Mouse (Mus musculus): ENCODE data around the gene Nhlrc3. TPM values are rescaled to one million over a fixed set of nuclear protein-coding genes. Genes with fewer than 3 reads are reported as not detected.

Nhlrc3 gene
- polyA plus RNA-seq, 2 experiments, result 11.0 to 11.7 TPM

- ATAC-seq (ENCODE audit: low FRiP score, low read depth), result no peak
- 87% methylated on average over 12 of the region's 12 CpGs for WGBS
- no peaks in the 10 kb centered on the region for H3K9me3 ChIP-seq (ENCODE audit: control insufficient read depth, low read length)
- no peak overlapping the region for H3K4me3 ChIP-seq (replicated peaks; ENCODE audit: low read length)
- TF ChIP-seq POLR2A (IDR thresholded peaks at IDR 0.05; ENCODE audit: borderline replicate concordance, extremely low read depth, insufficient read depth, insufficient read length), result no peak
- H3K36me3 ChIP-seq (ENCODE audit: control insufficient read depth, insufficient read depth, low read length), result no peaks in the 10 kb centered on the region
- no peaks in the 10 kb centered on the region for H3K27me3 ChIP-seq (ENCODE audit: control insufficient read depth, insufficient read depth, low read length)
- H3K27ac ChIP-seq (replicated peaks; ENCODE audit: low read depth, low read length), result no peak overlapping the region
- H3K4me2 ChIP-seq (replicated peaks; ENCODE audit: low read depth, low read length, severe bottlenecking), result no peak overlapping the region
- H3K9ac ChIP-seq (ENCODE audit: low read depth, low read length, severe bottlenecking), result no peak overlapping the region
- no peak for DNase-seq (ENCODE audit: low spot score)
- peaks cover 11% of the 10 kb centered on the region for H3K4me1 ChIP-seq (ENCODE audit: control insufficient read depth, insufficient read depth, low read length)
Observed at GRCm38 (mm10) chr3:53421656-53422055, 41.5 kb downstream of the Nhlrc3 start.

- Histone ChIP-seq H3K27ac (replicated peaks; ENCODE audit: low read depth, low read length) (no peak overlapping the region), H3K4me1 (ENCODE audit: control insufficient read depth, insufficient read depth, low read length) (peaks cover 21% of the 10 kb centered on the region), H3K4me3 (replicated peaks; ENCODE audit: low read length) (no peak overlapping the region), H3K36me3 (ENCODE audit: control insufficient read depth, insufficient read depth, low read length) (no peaks in the 10 kb centered on the region), H3K9ac (ENCODE audit: low read depth, low read length, severe bottlenecking) (no peak overlapping the region), H3K9me3 (ENCODE audit: control insufficient read depth, low read length) (no peaks in the 10 kb centered on the region), H3K4me2 (replicated peaks; ENCODE audit: low read depth, low read length, severe bottlenecking) (no peak overlapping the region), H3K27me3 (ENCODE audit: control insufficient read depth, insufficient read depth, low read length) (no peaks in the 10 kb centered on the region)
- ATAC-seq (ENCODE audit: low FRiP score, low read depth) (no peak), DNase-seq (ENCODE audit: low spot score) (no peak)
- no peak for TF ChIP-seq POLR2A (IDR thresholded peaks at IDR 0.05; ENCODE audit: borderline replicate concordance, extremely low read depth, insufficient read depth, insufficient read length)
- WGBS, result 49% methylated on average over 7 of the region's 7 CpGs
Observed at GRCm38 (mm10) chr3:53417701-53418100, 45.4 kb downstream of the Nhlrc3 start.

- no peaks in the 10 kb centered on the region for H3K36me3 ChIP-seq (ENCODE audit: control insufficient read depth, insufficient read depth, low read length)
- H3K27ac ChIP-seq (replicated peaks; ENCODE audit: low read depth, low read length), result no peak overlapping the region
- no peak overlapping the region for H3K9ac ChIP-seq (ENCODE audit: low read depth, low read length, severe bottlenecking)
- no peaks in the 10 kb centered on the region for H3K27me3 ChIP-seq (ENCODE audit: control insufficient read depth, insufficient read depth, low read length)
- no peak for TF ChIP-seq POLR2A (IDR thresholded peaks at IDR 0.05; ENCODE audit: borderline replicate concordance, extremely low read depth, insufficient read depth, insufficient read length)
- peaks cover 21% of the 10 kb centered on the region for H3K4me1 ChIP-seq (ENCODE audit: control insufficient read depth, insufficient read depth, low read length)
- DNase-seq (ENCODE audit: low spot score), result peak; percentile 55
- ATAC-seq (ENCODE audit: low FRiP score, low read depth), result peak; percentile 78
- H3K4me3 ChIP-seq (replicated peaks; ENCODE audit: low read length), result no peak overlapping the region
- no peaks in the 10 kb centered on the region for H3K9me3 ChIP-seq (ENCODE audit: control insufficient read depth, low read length)
- H3K4me2 ChIP-seq (replicated peaks; ENCODE audit: low read depth, low read length, severe bottlenecking), result no peak overlapping the region
- WGBS, result 37% methylated on average over 5 of the region's 5 CpGs
Observed at GRCm38 (mm10) chr3:53416036-53416506, 47.1 kb downstream of the Nhlrc3 start.

DNA sequence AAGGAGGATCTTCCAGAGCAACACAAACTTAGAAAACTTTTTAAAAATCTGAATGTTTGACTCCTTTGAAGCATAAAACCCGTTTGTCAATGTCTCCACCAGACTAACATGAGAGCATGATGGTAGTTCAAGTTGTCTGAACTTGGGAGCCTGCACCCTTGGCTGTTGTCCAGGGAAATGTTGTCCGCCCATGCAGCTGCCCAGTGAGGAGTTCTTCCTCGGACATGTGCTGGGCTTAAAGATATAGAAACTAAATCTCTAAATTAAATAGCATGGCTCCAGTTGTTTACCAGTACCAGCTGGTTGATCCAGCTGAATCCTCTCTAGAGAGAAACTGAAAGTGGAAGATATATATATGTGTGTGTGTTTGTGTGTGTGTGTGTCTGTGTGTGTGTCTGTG lies 49.2 kb downstream of the Nhlrc3 start:
- H3K4me2 ChIP-seq (replicated peaks; ENCODE audit: low read depth, low read length, severe bottlenecking), result no peak overlapping the region
- no peak overlapping the region for H3K27ac ChIP-seq (replicated peaks; ENCODE audit: low read depth, low read length)
- H3K36me3 ChIP-seq (ENCODE audit: control insufficient read depth, insufficient read depth, low read length), result no peaks in the 10 kb centered on the region
- H3K9ac ChIP-seq (ENCODE audit: low read depth, low read length, severe bottlenecking), result no peak overlapping the region
- no peaks in the 10 kb centered on the region for H3K27me3 ChIP-seq (ENCODE audit: control insufficient read depth, insufficient read depth, low read length)
- H3K9me3 ChIP-seq (ENCODE audit: control insufficient read depth, low read length), result no peaks in the 10 kb centered on the region
- WGBS, result 61% methylated on average over 3 of the region's 3 CpGs
- ATAC-seq (ENCODE audit: low FRiP score, low read depth) (peak; percentile 46; the same call in 1 of the 2 replicates), DNase-seq (ENCODE audit: low spot score) (peak; percentile 29)
- H3K4me3 ChIP-seq (replicated peaks; ENCODE audit: low read length), result no peak overlapping the region
- TF ChIP-seq POLR2A (IDR thresholded peaks at IDR 0.05; ENCODE audit: borderline replicate concordance, extremely low read depth, insufficient read depth, insufficient read length), result no peak
- H3K4me1 ChIP-seq (ENCODE audit: control insufficient read depth, insufficient read depth, low read length), result peaks cover 15% of the 10 kb centered on the region

DNA sequence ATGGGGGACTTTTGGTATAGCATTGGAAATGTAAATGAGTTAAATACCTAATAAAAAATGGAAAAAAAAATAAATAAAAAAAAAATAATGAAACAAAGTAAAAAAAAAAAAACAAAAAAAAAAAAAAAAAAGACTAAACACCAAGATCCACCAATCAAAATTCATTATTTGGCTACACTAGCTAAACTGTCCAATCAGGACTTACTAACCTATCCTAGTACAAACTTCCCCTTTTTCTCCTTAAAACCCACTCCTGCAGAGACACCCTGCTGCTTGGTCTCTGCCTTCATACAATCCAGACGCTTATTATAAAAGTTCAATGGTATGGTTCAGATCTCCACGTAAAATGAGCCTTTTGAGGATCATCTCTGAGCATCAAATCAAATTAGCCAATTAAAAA lies 49.7 kb downstream of the Nhlrc3 start:
- no peaks in the 10 kb centered on the region for H3K27me3 ChIP-seq (ENCODE audit: control insufficient read depth, insufficient read depth, low read length)
- H3K9me3 ChIP-seq (ENCODE audit: control insufficient read depth, low read length), result no peaks in the 10 kb centered on the region
- peaks cover 15% of the 10 kb centered on the region for H3K4me1 ChIP-seq (ENCODE audit: control insufficient read depth, insufficient read depth, low read length)
- no peak for ATAC-seq (ENCODE audit: low FRiP score, low read depth)
- no peak overlapping the region for H3K4me3 ChIP-seq (replicated peaks; ENCODE audit: low read length)
- H3K36me3 ChIP-seq (ENCODE audit: control insufficient read depth, insufficient read depth, low read length), result no peaks in the 10 kb centered on the region
- WGBS, result 28% methylated on average over 2 of the region's 2 CpGs
- H3K27ac ChIP-seq (replicated peaks; ENCODE audit: low read depth, low read length), result no peak overlapping the region
- TF ChIP-seq POLR2A (IDR thresholded peaks at IDR 0.05; ENCODE audit: borderline replicate concordance, extremely low read depth, insufficient read depth, insufficient read length), result no peak
- H3K9ac ChIP-seq (ENCODE audit: low read depth, low read length, severe bottlenecking), result no peak overlapping the region
- no peak for DNase-seq (ENCODE audit: low spot score)
- H3K4me2 ChIP-seq (replicated peaks; ENCODE audit: low read depth, low read length, severe bottlenecking), result no peak overlapping the region

DNA sequence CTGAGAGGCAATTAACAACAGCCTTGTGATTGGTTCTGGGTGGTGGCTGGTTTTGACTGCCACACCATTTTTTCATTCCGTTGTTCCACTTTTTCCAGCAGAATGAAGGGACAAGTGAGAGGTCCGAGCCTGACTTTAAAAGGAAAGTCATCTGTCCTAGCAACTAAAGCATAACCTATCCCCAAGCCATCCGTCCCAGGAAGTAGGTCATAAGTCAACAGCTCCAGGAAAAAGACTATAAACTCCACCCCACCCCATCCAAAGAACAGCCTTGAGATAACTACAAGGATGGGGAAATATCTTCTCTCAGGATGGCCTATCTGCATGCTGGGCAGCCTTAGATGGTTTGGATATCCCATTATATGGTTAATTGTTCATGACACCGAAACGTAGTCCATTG lies 50.9 kb downstream of the Nhlrc3 start:
- no peaks in the 10 kb centered on the region for H3K27me3 ChIP-seq (ENCODE audit: control insufficient read depth, insufficient read depth, low read length)
- no peaks in the 10 kb centered on the region for H3K9me3 ChIP-seq (ENCODE audit: control insufficient read depth, low read length)
- TF ChIP-seq POLR2A (IDR thresholded peaks at IDR 0.05; ENCODE audit: borderline replicate concordance, extremely low read depth, insufficient read depth, insufficient read length), result no peak
- 88% methylated on average over 5 of the region's 5 CpGs for WGBS
- no peak overlapping the region for H3K27ac ChIP-seq (replicated peaks; ENCODE audit: low read depth, low read length)
- no peaks in the 10 kb centered on the region for H3K36me3 ChIP-seq (ENCODE audit: control insufficient read depth, insufficient read depth, low read length)
- DNase-seq (ENCODE audit: low spot score) (no peak), ATAC-seq (ENCODE audit: low FRiP score, low read depth) (no peak)
- H3K4me1 ChIP-seq (ENCODE audit: control insufficient read depth, insufficient read depth, low read length), result peaks cover 13% of the 10 kb centered on the region
- no peak overlapping the region for H3K9ac ChIP-seq (ENCODE audit: low read depth, low read length, severe bottlenecking)
- no peak overlapping the region for H3K4me3 ChIP-seq (replicated peaks; ENCODE audit: low read length)
- H3K4me2 ChIP-seq (replicated peaks; ENCODE audit: low read depth, low read length, severe bottlenecking), result no peak overlapping the region

Measured in limb, embryonic 14.5 days (tissue).